Mouse (Mus musculus) forebrain, embryonic 11.5 days (tissue): ENCODE measurements around the gene Icmt. TPM values are rescaled to one million over a fixed set of nuclear protein-coding genes. Genes with fewer than 3 reads are reported as not detected.

Experiments used
- ATAC-seq: fragments of 200-750 bp; cut with Nextera tagmentation; replicated peaks from 2 replicates; pipeline ENCODE4 v1.8.0; 2017; ENCODE audit warnings: moderate TSS enrichment; ENCODE audit not compliant: low FRiP score
- DNase-seq: peaks from one replicate; pipeline ENCODE4 v3.0.0-alpha.2; 2017; ENCODE audit warnings: low spot score
- H3K27ac ChIP-seq: fragments of 300-500 bp; sonication (generic); 2 replicates; pipeline ENCODE4 v1.5.1; 2014; ENCODE audit warnings: low read depth, low read length
- H3K27me3 ChIP-seq: fragments of 300-500 bp; sonication (generic); 2 replicates; pipeline ENCODE4 v1.6.1; 2014; ENCODE audit warnings: mild to moderate bottlenecking, low read length, mixed read lengths; ENCODE audit not compliant: control insufficient read depth, insufficient read depth
- H3K36me3 ChIP-seq: fragments of 300-500 bp; sonication (generic); 2 replicates; pipeline ENCODE4 v1.6.1; 2014; ENCODE audit warnings: mild to moderate bottlenecking, low read length, moderate library complexity, mixed read lengths; ENCODE audit not compliant: control insufficient read depth, insufficient read depth
- H3K4me1 ChIP-seq: fragments of 300-500 bp; sonication (generic); replicated peaks from 2 replicates; pipeline ENCODE4 v1.6.1; 2014; ENCODE audit warnings: low read length, mixed read lengths; ENCODE audit not compliant: control insufficient read depth, insufficient read depth
- H3K4me2 ChIP-seq: fragments of 300-500 bp; sonication (generic); 2 replicates; pipeline ENCODE4 v1.6.1; 2014; ENCODE audit warnings: low read depth, mild to moderate bottlenecking, low read length, moderate library complexity, mixed read lengths; ENCODE audit not compliant: severe bottlenecking
- H3K4me3 ChIP-seq: fragments of 300-500 bp; sonication (generic); 2 replicates; pipeline ENCODE4 v1.5.1; 2014; ENCODE audit warnings: low read depth, low read length
- H3K9ac ChIP-seq: fragments of 300-500 bp; sonication (generic); 2 replicates; pipeline ENCODE4 v1.6.1; 2014; ENCODE audit warnings: low read length
- H3K9me3 ChIP-seq: fragments of 300-500 bp; sonication (generic); 2 replicates; pipeline ENCODE4 v1.6.1; 2016; ENCODE audit warnings: low read length, mixed read lengths; ENCODE audit not compliant: control insufficient read depth
- WGBS: fragments of 180-500 bp; shearing (Covaris S2); extraction: QIAGEN DNeasy Blood & Tissue Kit; methylation state at CpG from one replicate; pipeline ENCODE4 v1.1.7; 2014; 5-methylcytosine and 5-hydroxymethylcytosine counted together
- polyA plus RNA-seq: library from polyadenylated mRNA; unstranded; fragments of >200 nt; fragmentation: Nextera tagmentation; extraction: Ambion mirVana; gene quantifications from 2 replicates; pipeline ENCODE4 v1.2.1, GENCODE M21; 2014

Gene Icmt
- polyA plus RNA-seq, 1 experiment from 2014 or later, result 23.6 TPM

DNA sequence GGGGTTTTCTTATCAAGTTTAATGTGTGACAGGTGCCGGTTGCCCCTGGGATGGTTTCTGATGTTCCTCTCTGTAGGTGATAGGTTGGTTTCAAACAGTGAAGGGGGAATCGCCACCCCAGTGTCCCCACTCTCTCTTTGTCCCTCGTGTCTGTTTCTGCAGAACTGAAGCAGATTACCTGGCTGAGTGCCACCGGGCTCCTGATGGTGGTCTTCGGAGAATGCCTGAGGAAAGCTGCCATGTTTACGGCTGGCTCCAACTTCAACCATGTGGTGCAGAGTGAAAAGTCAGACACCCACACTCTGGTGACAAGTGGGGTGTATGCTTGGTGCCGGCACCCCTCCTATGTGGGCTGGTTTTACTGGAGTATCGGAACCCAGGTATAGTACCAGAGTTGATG, 3.3 kb downstream of the Icmt start:
- Histone ChIP-seq H3K4me2 (no peak overlapping the region), H3K36me3 (no peaks in the 10 kb centered on the region; the same call in 1 of the 2 replicates), H3K9me3 (no peaks in the 10 kb centered on the region), H3K9ac (no peak overlapping the region), H3K27me3 (peaks cover 6% of the 10 kb centered on the region), H3K4me1 (peaks cover 10% of the 10 kb centered on the region; the same call in 1 of the 2 replicates), H3K27ac (no peak overlapping the region), H3K4me3 (no peak overlapping the region)
- 95% methylated on average over 8 of the region's 8 CpGs for whole genome bisulfite sequencing
- ATAC-seq, result no peak
- no peak for DNase-seq

DNA sequence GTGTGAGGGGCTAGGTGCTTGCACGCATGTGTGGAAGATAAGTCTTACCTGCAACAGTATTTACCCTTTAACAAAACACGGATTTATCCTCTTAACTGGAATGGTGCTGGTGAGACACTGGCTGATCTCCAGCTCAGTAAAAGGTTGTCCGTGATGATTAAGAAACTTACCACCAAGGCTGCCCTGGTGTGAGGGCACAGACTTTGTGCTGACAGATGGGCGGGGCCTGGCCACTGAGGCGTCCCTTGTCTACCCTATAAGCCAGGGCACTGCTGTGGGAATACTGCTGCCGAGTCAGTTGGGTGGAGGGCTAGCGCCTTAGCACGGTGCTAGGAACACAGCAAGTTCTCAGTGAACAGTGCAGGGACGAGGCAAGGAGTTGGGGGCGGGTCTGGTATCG, 5.0 kb downstream of the Icmt start:
- no peaks in the 10 kb centered on the region for H3K9me3 ChIP-seq
- DNase-seq (no peak), ATAC-seq (no peak)
- no peaks in the 10 kb centered on the region for H3K27me3 ChIP-seq
- peaks cover 10% of the 10 kb centered on the region; the same call in 1 of the 2 replicates for H3K4me1 ChIP-seq
- no peak overlapping the region for H3K27ac ChIP-seq
- 72% methylated on average over 11 of the region's 11 CpGs for WGBS
- H3K36me3 ChIP-seq, result no peaks in the 10 kb centered on the region; the same call in 1 of the 2 replicates
- no peak overlapping the region for H3K4me3 ChIP-seq
- H3K4me2 ChIP-seq, result no peak overlapping the region
- H3K9ac ChIP-seq, result no peak overlapping the region

- no peak overlapping the region for H3K4me2 ChIP-seq
- no peak overlapping the region for H3K27ac ChIP-seq
- no peak overlapping the region for H3K9ac ChIP-seq
- H3K36me3 ChIP-seq, result no peaks in the 10 kb centered on the region; the same call in 1 of the 2 replicates
- H3K9me3 ChIP-seq, result no peaks in the 10 kb centered on the region
- no peaks in the 10 kb centered on the region for H3K27me3 ChIP-seq
- WGBS, result 92% methylated on average over 10 of the region's 10 CpGs
- H3K4me3 ChIP-seq, result no peak overlapping the region
- DNase-seq (no peak), ATAC-seq (no peak)
- peaks cover 5% of the 10 kb centered on the region; the same call in 1 of the 2 replicates for H3K4me1 ChIP-seq
These were observed 6.1 kb downstream of the Icmt start for GRCm38 (mm10) chr4:152303172-152303571.

DNA sequence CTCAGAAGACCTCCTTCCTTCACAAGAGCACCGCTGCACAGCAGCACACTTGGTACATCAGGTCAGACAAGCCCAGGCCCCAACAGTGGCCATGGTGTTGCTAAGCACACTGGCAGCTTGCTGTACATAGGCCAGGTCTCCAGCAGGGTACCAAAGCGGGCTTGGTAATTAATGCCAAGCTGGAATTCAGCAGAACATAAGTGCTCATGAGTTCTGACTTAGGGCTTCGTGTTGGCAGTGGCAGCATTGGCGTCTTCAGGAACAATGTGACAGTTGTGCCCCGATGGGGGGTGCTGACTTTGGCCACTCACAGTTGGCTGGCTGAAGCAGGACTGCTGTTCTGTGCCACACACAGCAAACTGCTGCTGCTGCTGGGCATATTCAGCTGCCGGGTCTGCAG, 7.7 kb downstream of the Icmt start:
- no peak for ATAC-seq
- 94% methylated on average over 6 of the region's 6 CpGs for WGBS

GRCm38 (mm10) chr4:152305991-152306390, 9.0 kb downstream of the Icmt start:
- ATAC-seq, result no peak
- Histone ChIP-seq H3K27ac (no peak overlapping the region), H3K4me3 (no peak overlapping the region), H3K9ac (no peak overlapping the region), H3K36me3 (no peaks in the 10 kb centered on the region; the same call in 1 of the 2 replicates), H3K9me3 (no peaks in the 10 kb centered on the region), H3K4me1 (no peaks in the 10 kb centered on the region), H3K4me2 (no peak overlapping the region), H3K27me3 (peaks cover 2% of the 10 kb centered on the region)
- 87% methylated on average over 6 of the region's 6 CpGs for WGBS
- no peak for DNase-seq

More for the DNA sequence above, 7.7 kb downstream of the Icmt start:
- Histone ChIP-seq H3K9ac (no peak overlapping the region), H3K36me3 (no peaks in the 10 kb centered on the region; the same call in 1 of the 2 replicates), H3K4me1 (no peaks in the 10 kb centered on the region), H3K4me3 (no peak overlapping the region), H3K9me3 (no peaks in the 10 kb centered on the region), H3K27me3 (no peaks in the 10 kb centered on the region; the same call in 1 of the 2 replicates), H3K4me2 (no peak overlapping the region), H3K27ac (no peak overlapping the region)
- no peak for DNase-seq

- Histone ChIP-seq H3K27ac (no peak overlapping the region), H3K9ac (no peak overlapping the region), H3K9me3 (no peaks in the 10 kb centered on the region), H3K36me3 (no peaks in the 10 kb centered on the region; the same call in 1 of the 2 replicates), H3K4me1 (0 out of 2 replicates have a peak, but pooled peaks cover 4% of the 10 kb centered on the region), H3K4me2 (no peak overlapping the region), H3K27me3 (peaks cover 16% of the 10 kb centered on the region), H3K4me3 (no peak overlapping the region)
- DNase-seq (no peak), ATAC-seq (no peak)
- WGBS, result 82% methylated on average over 9 of the region's 9 CpGs
These were observed 10.5 kb downstream of the Icmt start for GRCm38 (mm10) chr4:152307542-152307941.

- WGBS, result 3% methylated on average over 14 of the region's 14 CpGs
- peaks cover 11% of the 10 kb centered on the region; the same call in 1 of the 2 replicates for H3K4me1 ChIP-seq
- DNase-seq (no peak), ATAC-seq (no peak)
- H3K4me2 ChIP-seq, result no peak overlapping the region
- H3K9me3 ChIP-seq, result no peaks in the 10 kb centered on the region
- H3K4me3 ChIP-seq, result no peak overlapping the region
- H3K9ac ChIP-seq, result no peak overlapping the region
- no peaks in the 10 kb centered on the region for H3K36me3 ChIP-seq
- H3K27me3 ChIP-seq, result peaks cover 62% of the 10 kb centered on the region
- H3K27ac ChIP-seq, result no peak overlapping the region
These were observed 15.2 kb downstream of the Icmt start for GRCm38 (mm10) chr4:152312186-152312585.

DNA sequence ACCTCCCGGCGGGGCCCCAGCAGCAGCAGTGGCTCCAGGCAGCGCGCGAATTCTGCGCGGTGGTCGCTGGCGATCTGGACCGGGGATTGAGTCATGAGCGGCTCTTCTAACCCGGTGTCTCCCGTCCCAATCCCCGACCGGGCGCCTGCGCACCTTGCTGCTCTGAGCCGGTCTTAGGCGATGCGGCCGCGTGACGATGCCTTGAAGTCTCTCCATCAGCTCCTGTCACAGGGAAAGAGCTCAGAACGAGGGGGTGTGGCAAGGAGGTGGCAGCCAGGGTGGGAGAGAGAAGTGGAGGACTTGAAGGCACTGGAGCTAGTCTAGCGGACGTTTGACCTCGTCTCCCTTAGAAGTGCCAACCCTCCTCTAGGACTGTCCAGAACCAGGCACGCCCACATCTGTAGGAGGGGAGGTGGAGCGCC, 16.2 kb downstream of the Icmt start:
- Histone ChIP-seq H3K4me2 (peak overlapping the region; percentile 49), H3K4me3 (peak overlapping the region; percentile 21), H3K27me3 (peaks cover 73% of the 10 kb centered on the region), H3K9me3 (no peaks in the 10 kb centered on the region), H3K27ac (no peak overlapping the region), H3K4me1 (peaks cover 11% of the 10 kb centered on the region; the same call in 1 of the 2 replicates), H3K36me3 (no peaks in the 10 kb centered on the region), H3K9ac (no peak overlapping the region; the same call in 1 of the 2 replicates)
- DNase-seq (peak; percentile 74), ATAC-seq (peak; percentile 28; the same call in 1 of the 2 replicates)
- under 1% methylated on average over 29 of the region's 29 CpGs for WGBS

DNA sequence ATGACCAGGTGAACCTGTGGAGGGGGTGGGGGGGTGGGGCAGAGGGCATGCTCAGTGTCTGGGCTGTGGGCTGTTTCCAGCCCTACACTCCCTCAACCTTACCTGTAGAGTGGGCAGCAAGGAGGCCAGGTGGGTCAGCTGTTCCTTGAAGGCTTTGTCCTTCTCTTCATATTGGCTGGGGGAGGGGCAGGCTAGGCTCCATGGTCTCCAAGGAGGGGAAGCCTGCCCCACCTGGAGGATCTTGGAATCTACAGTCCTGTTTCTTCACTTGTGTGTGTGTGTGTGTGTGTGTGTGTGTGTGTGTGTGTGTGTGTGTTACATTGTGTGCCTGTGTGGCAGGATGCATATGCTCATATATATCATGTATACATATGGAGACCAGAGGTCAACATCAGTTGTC, 16.9 kb downstream of the Icmt start:
- peaks cover 75% of the 10 kb centered on the region for H3K27me3 ChIP-seq
- no peak overlapping the region for H3K4me2 ChIP-seq
- ATAC-seq (no peak), DNase-seq (no peak)
- no peaks in the 10 kb centered on the region for H3K36me3 ChIP-seq
- H3K9me3 ChIP-seq, result no peaks in the 10 kb centered on the region
- H3K27ac ChIP-seq, result no peak overlapping the region
- no peak overlapping the region for H3K4me3 ChIP-seq
- no peak overlapping the region for H3K9ac ChIP-seq
- H3K4me1 ChIP-seq, result peaks cover 11% of the 10 kb centered on the region; the same call in 1 of the 2 replicates
